Mouse (Mus musculus): ENCODE measurements at regions not wholly inside any gene's neighbourhood (a gene's known extent, or its start where the extent isn't known, plus 50 kb on each side); places are given as distances from the start of the nearest gene placed in this dataset.

DNA sequence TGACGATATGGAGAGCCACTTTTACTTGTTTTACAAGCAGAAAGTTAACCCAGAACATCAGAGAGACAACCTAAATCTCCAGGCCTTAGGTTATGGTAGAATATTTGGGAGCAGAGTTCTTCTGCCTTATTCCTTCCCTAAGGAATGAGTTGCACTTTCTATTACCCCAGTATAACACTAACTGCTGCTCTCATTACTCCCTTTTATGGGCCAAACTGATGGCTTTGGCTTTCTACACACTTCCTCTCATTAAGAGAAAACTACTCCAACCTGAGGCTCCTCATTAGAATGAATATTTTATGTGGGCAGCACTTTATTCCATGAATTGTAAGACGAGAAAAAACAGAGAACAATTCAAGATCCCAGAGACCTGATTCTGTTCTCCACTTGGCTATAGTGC is 289.0 kb upstream of the Tnc start:
- no peaks in the 10 kb centered on the region for H3K4me1 ChIP-seq
- no peaks in the 10 kb centered on the region for H3K9me3 ChIP-seq (replicated peaks)
- no peak overlapping the region for H3K9ac ChIP-seq
- WGBS = 65% methylated on average over 2 of the region's 2 CpGs
- no peak overlapping the region for H3K27ac ChIP-seq
- H3K36me3 ChIP-seq = no peaks in the 10 kb centered on the region
- H3K4me2 ChIP-seq (replicated peaks) = no peak overlapping the region
- no peak overlapping the region for H3K4me3 ChIP-seq
- no peaks in the 10 kb centered on the region for H3K27me3 ChIP-seq
- ATAC-seq (ENCODE audit: low FRiP score) = no peak

DNA sequence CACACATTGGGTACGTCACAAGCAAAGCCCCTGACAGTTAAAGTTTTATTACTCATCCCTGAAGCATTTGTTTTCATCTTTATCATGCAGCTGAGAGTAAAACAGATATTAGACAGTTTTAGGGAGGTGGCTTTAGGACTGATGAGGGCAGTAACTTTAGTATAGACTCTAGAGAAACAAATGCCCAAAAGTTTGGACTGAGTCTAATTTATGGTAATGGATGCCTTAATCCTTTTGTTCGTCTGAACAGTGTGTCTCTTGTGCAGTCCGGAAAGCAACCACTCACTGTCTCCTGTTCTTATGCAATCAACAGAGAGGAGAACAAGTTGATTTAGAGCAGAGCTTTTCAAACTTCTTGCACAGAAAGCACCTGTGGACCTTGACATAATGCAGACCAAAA is 283.4 kb upstream of the Tnc start:
- no peak overlapping the region for H3K9ac ChIP-seq
- no peak overlapping the region for H3K4me2 ChIP-seq (replicated peaks)
- H3K27ac ChIP-seq = no peak overlapping the region
- H3K36me3 ChIP-seq = no peaks in the 10 kb centered on the region
- H3K27me3 ChIP-seq = no peaks in the 10 kb centered on the region
- no peak for ATAC-seq (ENCODE audit: low FRiP score)
- no peak overlapping the region for H3K4me3 ChIP-seq
- 44% methylated on average over 3 of the region's 3 CpGs for WGBS
- no peaks in the 10 kb centered on the region for H3K9me3 ChIP-seq (replicated peaks)
- no peaks in the 10 kb centered on the region for H3K4me1 ChIP-seq

DNA sequence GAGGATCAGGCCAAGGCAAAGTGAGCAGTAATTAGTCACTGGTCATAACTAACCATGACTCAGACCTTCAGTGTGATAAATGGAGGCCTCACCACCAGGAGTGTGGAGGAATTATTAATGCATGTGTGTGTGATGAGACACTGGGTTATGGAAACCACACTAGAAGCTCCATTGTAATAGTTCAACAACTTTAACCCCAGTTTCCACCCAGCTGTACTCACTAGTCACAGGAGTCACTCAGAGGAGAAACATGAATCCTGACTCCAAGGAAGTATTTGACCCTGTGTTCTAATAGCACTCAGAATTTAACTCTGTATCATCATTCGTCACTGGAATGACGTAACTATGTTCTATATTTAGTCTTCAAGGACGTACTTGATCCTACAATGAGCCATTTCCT is 277.6 kb upstream of the Tnc start:
- Histone ChIP-seq H3K9ac (no peak overlapping the region), H3K27ac (no peak overlapping the region), H3K4me1 (no peaks in the 10 kb centered on the region), H3K9me3 (replicated peaks) (no peaks in the 10 kb centered on the region), H3K4me2 (replicated peaks) (no peak overlapping the region), H3K4me3 (no peak overlapping the region), H3K36me3 (no peaks in the 10 kb centered on the region), H3K27me3 (no peaks in the 10 kb centered on the region)
- ATAC-seq (ENCODE audit: low FRiP score) = no peak
- 83% methylated on average over 3 of the region's 3 CpGs for WGBS

DNA sequence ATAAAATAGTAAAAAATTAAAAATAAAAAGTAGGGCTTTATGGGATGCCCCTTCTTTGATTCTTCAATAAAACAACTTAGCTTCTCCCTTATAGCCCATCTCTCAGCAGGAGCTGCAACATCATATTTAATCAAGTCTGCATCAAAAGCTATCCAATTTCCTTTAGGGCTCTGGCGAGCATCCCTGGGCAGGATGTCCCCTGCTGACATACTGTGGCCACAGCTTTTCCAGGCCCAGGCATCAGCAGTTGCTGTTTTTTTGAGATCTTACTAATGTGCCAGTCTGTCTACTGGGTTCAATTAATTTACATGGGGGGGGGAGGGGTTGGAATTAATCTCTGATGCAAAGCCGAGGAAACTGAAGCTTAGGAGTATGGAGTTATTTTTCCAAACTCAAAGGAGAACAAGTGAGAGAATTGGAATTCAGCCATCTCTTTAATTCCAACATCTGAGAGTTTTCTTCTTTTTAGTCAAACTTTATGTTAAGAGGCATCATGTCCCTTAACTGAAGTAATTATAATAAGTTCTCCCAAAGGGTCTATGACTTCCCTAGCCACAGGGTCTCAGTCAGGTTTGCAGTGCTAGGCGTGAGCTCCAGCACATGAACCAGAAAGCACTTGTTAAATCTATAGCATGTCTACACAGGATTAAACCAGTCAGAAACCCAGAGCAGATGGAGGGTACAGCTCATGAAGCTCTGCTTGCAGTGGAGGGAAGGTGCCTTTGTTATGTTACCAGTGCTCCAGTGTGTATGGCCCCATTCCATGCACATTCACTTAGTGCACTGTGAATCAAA is 269.9 kb upstream of the Tnc start:
- Histone ChIP-seq H3K4me1 (no peaks in the 10 kb centered on the region), H3K27me3 (no peaks in the 10 kb centered on the region), H3K27ac (no peak overlapping the region), H3K36me3 (no peaks in the 10 kb centered on the region), H3K4me3 (no peak overlapping the region), H3K9me3 (replicated peaks) (no peaks in the 10 kb centered on the region), H3K9ac (no peak overlapping the region), H3K4me2 (replicated peaks) (no peak overlapping the region)
- 75% methylated on average over 3 of the region's 3 CpGs for WGBS
- ATAC-seq (ENCODE audit: low FRiP score) = no peak

DNA sequence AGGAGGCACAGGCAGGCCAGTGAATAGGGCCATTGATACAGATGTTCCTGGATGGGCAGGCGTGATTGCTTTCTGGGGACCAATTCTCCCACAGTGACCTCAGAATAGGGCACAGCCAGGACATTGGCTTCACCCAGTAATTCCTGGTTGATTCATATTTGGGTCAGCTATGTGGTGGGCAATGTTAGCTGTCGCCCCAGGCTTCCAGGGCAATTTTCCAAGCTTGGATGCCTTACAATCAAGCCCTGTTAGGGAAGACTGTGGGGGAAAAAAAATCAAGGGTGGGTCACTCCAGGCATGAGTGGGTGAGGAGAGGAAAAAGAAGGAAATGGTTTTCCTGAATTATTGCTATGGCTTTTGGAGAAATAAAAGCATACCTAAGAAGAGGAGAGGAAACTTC is 250.1 kb upstream of the Tnc start:
- no peaks in the 10 kb centered on the region for H3K9me3 ChIP-seq (replicated peaks)
- no peak overlapping the region for H3K27ac ChIP-seq
- no peak for ATAC-seq (ENCODE audit: low FRiP score)
- H3K36me3 ChIP-seq = no peaks in the 10 kb centered on the region
- 80% methylated on average over 2 of the region's 2 CpGs for WGBS
- no peak overlapping the region for H3K9ac ChIP-seq
- no peaks in the 10 kb centered on the region for H3K27me3 ChIP-seq
- H3K4me2 ChIP-seq (replicated peaks) = no peak overlapping the region
- H3K4me3 ChIP-seq = no peak overlapping the region
- no peaks in the 10 kb centered on the region for H3K4me1 ChIP-seq

DNA sequence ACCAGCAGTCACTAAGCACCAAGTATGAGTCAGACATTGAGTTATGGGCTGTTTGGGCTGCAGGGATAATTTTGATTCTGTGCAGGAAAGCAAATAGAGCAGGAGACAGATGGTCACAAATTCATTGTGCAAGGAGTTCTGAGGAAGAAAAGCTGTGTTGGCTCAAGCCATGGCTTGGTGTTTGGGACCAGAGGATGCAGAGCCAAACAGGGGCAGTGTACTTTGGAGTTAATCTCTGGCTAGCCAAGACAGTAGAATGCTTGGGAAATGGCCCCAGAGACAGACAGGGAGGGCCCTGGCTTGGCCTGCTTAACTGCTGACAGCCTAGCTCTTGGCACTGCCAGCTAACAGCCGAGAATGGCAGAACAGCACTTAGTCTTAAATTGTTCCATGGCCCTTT is 235.7 kb upstream of the Tnc start:
- no peak overlapping the region for H3K4me2 ChIP-seq (replicated peaks)
- no peaks in the 10 kb centered on the region for H3K27me3 ChIP-seq
- ATAC-seq (ENCODE audit: low FRiP score) = no peak
- H3K4me1 ChIP-seq = no peaks in the 10 kb centered on the region
- 88% methylated on average over 1 of the region's 1 CpGs for WGBS
- no peak overlapping the region for H3K9ac ChIP-seq
- no peaks in the 10 kb centered on the region for H3K36me3 ChIP-seq
- no peak overlapping the region for H3K27ac ChIP-seq
- H3K4me3 ChIP-seq = no peak overlapping the region
- no peaks in the 10 kb centered on the region for H3K9me3 ChIP-seq (replicated peaks)

DNA sequence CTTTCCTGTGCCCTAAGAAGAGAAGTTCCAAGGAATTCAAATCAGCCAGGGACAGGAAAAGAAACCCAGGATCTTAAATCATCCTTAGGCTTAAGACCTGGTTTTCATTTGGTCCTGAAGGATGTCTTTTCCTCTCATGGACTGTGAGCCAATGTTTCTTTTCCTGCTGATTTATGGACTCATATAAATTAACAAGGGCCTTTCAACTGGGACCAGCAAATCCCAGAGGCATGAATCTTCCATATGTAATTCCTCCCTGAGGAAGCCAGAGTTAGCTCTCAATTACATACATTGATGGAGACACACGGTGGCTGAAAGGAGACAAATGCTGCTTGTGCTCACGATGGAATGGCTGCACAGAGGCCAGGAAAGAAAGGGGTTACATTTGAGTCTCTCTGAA is 230.2 kb upstream of the Tnc start:
- 46% methylated on average over 2 of the region's 2 CpGs for WGBS
- no peak for ATAC-seq (ENCODE audit: low FRiP score)
- H3K4me3 ChIP-seq = no peak overlapping the region

DNA sequence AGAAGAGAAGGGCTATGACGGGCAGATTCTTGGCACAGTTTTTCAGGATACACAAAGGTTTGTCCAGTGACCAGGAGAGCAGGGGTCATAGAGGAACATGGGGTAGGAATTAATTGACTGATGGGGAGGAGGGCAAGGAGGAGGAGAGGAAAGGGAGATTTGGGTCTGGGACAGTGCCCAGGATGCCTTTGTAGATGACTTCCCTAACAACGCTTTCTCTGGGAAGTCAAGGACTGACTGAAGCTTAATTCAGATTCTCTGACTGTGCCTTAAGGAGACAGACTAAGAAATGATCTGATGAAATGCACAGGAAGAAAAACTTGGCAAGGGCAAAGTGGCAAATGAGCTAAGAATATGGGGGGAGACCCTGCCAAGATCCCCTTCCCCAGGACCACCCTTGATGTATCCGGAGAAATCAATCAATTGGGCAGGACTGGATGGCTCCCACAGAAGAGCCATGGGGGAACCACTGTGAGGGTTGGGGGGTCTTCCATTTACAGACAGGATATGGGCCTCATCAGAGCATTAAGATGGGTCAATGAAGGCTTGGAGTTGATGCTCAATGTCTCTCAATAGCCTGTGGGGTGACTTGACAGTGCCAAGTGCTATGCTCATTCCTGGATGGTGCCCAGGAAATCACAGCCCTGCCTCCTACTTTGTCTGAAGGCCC is 227.6 kb upstream of the Tnc start:
- WGBS = 90% methylated on average over 3 of the region's 3 CpGs
- Histone ChIP-seq H3K4me3 (no peak overlapping the region), H3K4me1 (0 out of 2 replicates have a peak, but pooled peaks cover 3% of the 10 kb centered on the region), H3K27me3 (no peaks in the 10 kb centered on the region), H3K27ac (no peak overlapping the region), H3K4me2 (replicated peaks) (no peak overlapping the region), H3K9ac (no peak overlapping the region), H3K36me3 (no peaks in the 10 kb centered on the region), H3K9me3 (replicated peaks) (no peaks in the 10 kb centered on the region)
- no peak for ATAC-seq (ENCODE audit: low FRiP score)

More for the DNA sequence above, 230.2 kb upstream of the Tnc start:
- Histone ChIP-seq H3K27me3 (no peaks in the 10 kb centered on the region), H3K9me3 (replicated peaks) (no peaks in the 10 kb centered on the region), H3K9ac (no peak overlapping the region), H3K36me3 (no peaks in the 10 kb centered on the region), H3K27ac (no peak overlapping the region), H3K4me2 (replicated peaks) (no peak overlapping the region), H3K4me1 (0 out of 2 replicates have a peak, but pooled peaks cover 3% of the 10 kb centered on the region)

DNA sequence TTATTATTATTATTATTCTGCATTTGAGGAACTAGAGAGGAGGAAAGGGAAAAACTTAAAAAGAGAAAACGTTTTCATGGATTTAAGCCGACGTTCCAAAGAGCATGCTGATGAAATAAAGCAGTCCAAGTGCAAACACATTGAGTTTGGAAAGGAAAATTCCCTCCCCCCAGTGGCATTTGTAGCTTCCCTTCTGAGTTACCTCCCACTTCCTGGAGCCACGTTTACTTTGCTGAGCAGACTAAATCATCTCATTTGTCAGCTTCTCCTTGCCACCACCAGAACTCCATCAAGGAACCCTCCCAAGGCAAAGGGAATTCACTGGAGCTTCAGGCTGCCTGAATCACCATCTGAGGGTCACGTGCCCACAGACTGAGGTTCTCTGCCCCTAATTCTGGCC is 223.0 kb upstream of the Tnc start:
- H3K36me3 ChIP-seq = no peaks in the 10 kb centered on the region
- H3K27ac ChIP-seq = no peak overlapping the region
- no peaks in the 10 kb centered on the region for H3K4me1 ChIP-seq
- H3K27me3 ChIP-seq = no peaks in the 10 kb centered on the region
- WGBS = 66% methylated on average over 5 of the region's 5 CpGs
- H3K4me3 ChIP-seq = no peak overlapping the region
- no peak overlapping the region for H3K4me2 ChIP-seq (replicated peaks)
- no peaks in the 10 kb centered on the region for H3K9me3 ChIP-seq (replicated peaks)
- H3K9ac ChIP-seq = no peak overlapping the region
- ATAC-seq (ENCODE audit: low FRiP score) = no peak

DNA sequence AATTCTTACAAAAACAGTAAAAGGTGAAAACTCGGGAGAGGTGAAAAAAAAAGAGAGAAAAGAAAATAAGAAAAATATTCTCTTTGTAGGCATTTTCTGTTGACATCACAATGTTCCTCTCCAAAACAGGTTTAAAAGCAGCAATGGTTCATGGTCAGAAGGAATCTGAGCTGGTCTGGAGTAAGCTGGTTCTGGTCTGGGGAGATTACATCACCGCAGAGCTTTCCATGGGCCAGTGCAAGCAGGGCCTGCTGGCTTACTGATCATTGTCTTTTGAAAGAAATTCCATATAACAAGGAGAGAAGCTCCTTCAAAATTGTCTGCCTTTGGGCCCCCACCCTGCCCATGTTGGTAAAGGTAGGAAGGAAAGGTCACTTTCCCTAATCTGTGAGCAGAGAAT is 222.3 kb upstream of the Tnc start:
- ATAC-seq (ENCODE audit: low FRiP score) = no peak
- Histone ChIP-seq H3K4me1 (no peaks in the 10 kb centered on the region), H3K27ac (no peak overlapping the region), H3K9me3 (replicated peaks) (no peaks in the 10 kb centered on the region), H3K4me3 (no peak overlapping the region), H3K36me3 (no peaks in the 10 kb centered on the region), H3K4me2 (replicated peaks) (no peak overlapping the region), H3K27me3 (no peaks in the 10 kb centered on the region), H3K9ac (no peak overlapping the region)
- WGBS = 82% methylated on average over 2 of the region's 2 CpGs

DNA sequence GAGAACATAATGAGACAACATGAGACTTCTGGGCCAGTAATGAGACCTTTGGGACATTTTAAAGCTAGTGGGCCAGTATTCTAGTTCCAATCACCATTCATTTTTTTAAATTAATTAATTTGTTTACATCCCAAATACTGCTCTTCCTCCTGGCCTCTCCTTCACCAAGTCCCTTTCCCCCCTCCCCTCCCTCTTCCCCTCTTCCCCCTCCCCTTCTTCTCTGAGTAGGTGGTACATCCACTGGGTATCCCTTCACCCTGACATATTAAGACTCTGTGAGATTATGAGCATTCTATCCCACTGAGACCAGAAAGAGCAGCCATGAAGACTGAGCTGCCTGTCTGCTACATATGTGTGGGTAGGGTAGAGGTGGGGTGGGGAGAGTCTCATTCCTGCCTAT is 213.7 kb upstream of the Tnc start:
- no peaks in the 10 kb centered on the region for H3K27me3 ChIP-seq
- H3K36me3 ChIP-seq = no peaks in the 10 kb centered on the region
- H3K27ac ChIP-seq = no peak overlapping the region
- no peak overlapping the region for H3K9ac ChIP-seq
- peak; percentile 61 for ATAC-seq (ENCODE audit: low FRiP score)
- no peak overlapping the region for H3K4me3 ChIP-seq
- no peaks in the 10 kb centered on the region for H3K4me1 ChIP-seq
- no peaks in the 10 kb centered on the region for H3K9me3 ChIP-seq (replicated peaks)
- H3K4me2 ChIP-seq (replicated peaks) = no peak overlapping the region

DNA sequence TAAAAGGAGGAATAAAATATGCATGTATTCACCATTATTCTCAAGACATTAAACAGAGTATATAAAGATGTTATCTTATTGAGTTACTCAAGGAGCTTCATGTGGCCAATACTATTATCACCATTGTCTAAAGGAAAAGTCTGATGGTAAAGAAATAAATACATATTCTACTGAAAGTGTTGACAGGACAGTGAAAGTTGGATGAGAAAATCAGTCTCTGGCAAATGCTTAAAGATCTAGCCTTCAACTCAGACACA is 213.3 kb upstream of the Tnc start:
- Histone ChIP-seq H3K4me1 (no peaks in the 10 kb centered on the region), H3K9ac (no peak overlapping the region), H3K27me3 (no peaks in the 10 kb centered on the region), H3K4me3 (no peak overlapping the region), H3K27ac (no peak overlapping the region), H3K36me3 (no peaks in the 10 kb centered on the region), H3K4me2 (replicated peaks) (no peak overlapping the region), H3K9me3 (replicated peaks) (no peaks in the 10 kb centered on the region)
- peak; percentile 71 for ATAC-seq (ENCODE audit: low FRiP score)
